Mouse (Mus musculus) liver, embryonic 14.5 days (tissue): ENCODE measurements at regions not wholly inside any gene's neighbourhood (a gene's known extent, or its start where the extent isn't known, plus 50 kb on each side); places are given as distances from the start of the nearest gene placed in this dataset.

Source experiments
- ATAC-seq: fragments of 200-750 bp; cut with Nextera tagmentation; 2 replicates; pipeline ENCODE4 v1.8.0; 2017; ENCODE audit warnings: moderate number of reproducible peaks, mild to moderate bottlenecking, moderate library complexity; ENCODE audit not compliant: insufficient read depth
- DNase-seq, 3 experiments: peaks; one replicate each; pipeline ENCODE4 v3.0.0-alpha.2; 2012 to 2013; ENCODE audit warnings: low read depth in 3 of 3, low spot score in 3 of 3
- H3K27ac ChIP-seq: fragments of 300-500 bp; sonication (generic); 2 replicates; pipeline ENCODE4 v1.5.1; 2014; ENCODE audit warnings: moderate library complexity, mild to moderate bottlenecking, control low read depth, inconsistent platforms
- H3K27me3 ChIP-seq: fragments of 300-500 bp; sonication (generic); 2 replicates; pipeline ENCODE4 v1.6.1; 2014; ENCODE audit warnings: mild to moderate bottlenecking, low read length, moderate library complexity; ENCODE audit not compliant: control insufficient read depth, insufficient read depth
- H3K36me3 ChIP-seq: fragments of 300-500 bp; sonication (generic); replicated peaks from 2 replicates; pipeline ENCODE4 v1.6.1; 2014; ENCODE audit warnings: low read depth; ENCODE audit not compliant: control insufficient read depth, insufficient read depth
- H3K4me1 ChIP-seq, 2 experiments: fragments of 200-500 bp in 1 of 2; fragments of 300-500 bp in 1 of 2; sonication (generic) in 1 of 2; replicated peaks; 2 replicates each; pipeline ENCODE4 v1.6.1; 2012 to 2014; ENCODE audit warnings: antibody characterized with exemption in 1 of 2, inconsistent platforms in 1 of 2, low read length in 1 of 2; ENCODE audit not compliant: control insufficient read depth in 2 of 2, insufficient read depth in 2 of 2
- H3K4me2 ChIP-seq: fragments of 300-500 bp; sonication (generic); 2 replicates; pipeline ENCODE4 v1.6.1; 2014; ENCODE audit warnings: low read depth, mild to moderate bottlenecking, control low read depth, moderate library complexity
- H3K4me3 ChIP-seq, 2 experiments: fragments of 200-500 bp in 1 of 2; fragments of 300-500 bp in 1 of 2; sonication (generic) in 1 of 2; 2 replicates each; pipeline ENCODE4 v1.5.1; 2012 to 2014; ENCODE audit warnings: low read depth in 2 of 2, low read length in 2 of 2, mild to moderate bottlenecking in 2 of 2, control low read depth in 1 of 2, inconsistent platforms in 1 of 2, moderate library complexity in 1 of 2; ENCODE audit not compliant: insufficient read depth in 1 of 2
- H3K9ac ChIP-seq: fragments of 300-500 bp; sonication (generic); replicated peaks from 2 replicates; pipeline ENCODE4 v1.6.1; 2014; ENCODE audit warnings: mild to moderate bottlenecking, control low read depth, moderate library complexity
- H3K9me3 ChIP-seq: fragments of 300-500 bp; sonication (generic); 2 replicates; pipeline ENCODE4 v1.6.1; 2016; ENCODE audit warnings: low read length, mixed read lengths; ENCODE audit not compliant: control insufficient read depth
- CTCF ChIP-seq: IDR thresholded peaks from 2 replicates; pipeline ENCODE4 v1.5.1; 2016; ENCODE audit warnings: antibody characterized with exemption, low read depth, control low read depth
- EP300 ChIP-seq: IDR thresholded peaks from 2 replicates; pipeline ENCODE4 v1.6.1; 2016; ENCODE audit warnings: antibody characterized with exemption, low read depth
- WGBS: fragments of 180-500 bp; shearing (Covaris S2); extraction: QIAGEN DNeasy Blood & Tissue Kit; methylation state at CpG from one replicate; pipeline ENCODE4 v1.1.7; 2014; ENCODE audit not compliant: insufficient replicate concordance; 5-methylcytosine and 5-hydroxymethylcytosine counted together

DNA sequence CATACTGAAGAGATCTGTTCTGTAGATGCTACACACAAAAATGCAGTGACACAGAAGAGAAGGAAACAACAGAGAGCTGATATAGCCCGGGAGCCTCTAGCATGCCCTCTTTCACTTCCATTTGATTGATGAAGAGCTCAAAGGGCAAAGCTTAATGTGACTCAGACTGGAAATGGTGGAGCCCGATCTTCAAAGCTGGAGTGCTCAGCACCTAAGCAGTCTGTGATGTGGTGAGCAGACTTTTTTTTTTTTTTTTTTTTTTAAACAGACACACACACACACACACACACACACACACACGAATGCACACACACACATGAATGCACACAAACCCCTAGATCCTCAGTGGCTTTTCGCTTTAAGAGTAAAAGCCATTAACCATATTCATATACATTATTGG is 102.6 kb downstream of the 4933412E24Rik start:
- Histone ChIP-seq H3K27ac (no peak overlapping the region), H3K36me3 (no peaks in the 10 kb centered on the region), H3K9ac (no peak overlapping the region), H3K9me3 (no peaks in the 10 kb centered on the region), H3K4me3 (no peak overlapping the region), H3K4me1 (no peaks in the 10 kb centered on the region), H3K27me3 (no peaks in the 10 kb centered on the region), H3K4me2 (no peak overlapping the region)
- 36% methylated on average over 4 of the region's 4 CpGs for WGBS
- ATAC-seq (no peak), DNase-seq (no peak)
- no peak for TF ChIP-seq EP300
- no peak for TF ChIP-seq CTCF

DNA sequence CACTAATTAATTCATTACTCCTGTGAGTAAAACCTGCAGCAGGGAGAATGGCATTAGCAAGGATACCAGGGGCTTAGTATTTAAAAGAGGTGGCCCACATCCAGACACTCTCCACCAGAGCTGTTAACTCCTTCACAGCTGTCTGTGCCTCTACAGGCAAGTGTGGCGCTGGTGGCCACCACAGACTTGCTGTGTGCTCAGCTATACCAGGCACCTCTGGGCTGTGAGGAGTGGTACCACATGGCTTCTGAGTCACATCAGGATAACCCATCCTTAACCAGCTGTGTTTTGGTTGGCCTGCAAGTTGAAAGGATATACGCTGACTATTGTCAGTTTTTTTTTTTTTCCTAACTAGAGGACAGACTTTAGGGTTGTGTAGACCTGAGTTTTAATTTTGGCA is 108.1 kb downstream of the 4933412E24Rik start:
- no peaks in the 10 kb centered on the region for H3K9me3 ChIP-seq
- no peak overlapping the region for H3K4me3 ChIP-seq
- H3K9ac ChIP-seq, result no peak overlapping the region
- H3K36me3 ChIP-seq, result no peaks in the 10 kb centered on the region
- ATAC-seq (no peak), DNase-seq (no peak)
- 47% methylated on average over 2 of the region's 2 CpGs for WGBS
- H3K27me3 ChIP-seq, result no peaks in the 10 kb centered on the region
- no peak overlapping the region for H3K4me2 ChIP-seq
- H3K27ac ChIP-seq, result no peak overlapping the region
- no peak for TF ChIP-seq CTCF
- TF ChIP-seq EP300, result no peak
- H3K4me1 ChIP-seq, result no peaks in the 10 kb centered on the region

DNA sequence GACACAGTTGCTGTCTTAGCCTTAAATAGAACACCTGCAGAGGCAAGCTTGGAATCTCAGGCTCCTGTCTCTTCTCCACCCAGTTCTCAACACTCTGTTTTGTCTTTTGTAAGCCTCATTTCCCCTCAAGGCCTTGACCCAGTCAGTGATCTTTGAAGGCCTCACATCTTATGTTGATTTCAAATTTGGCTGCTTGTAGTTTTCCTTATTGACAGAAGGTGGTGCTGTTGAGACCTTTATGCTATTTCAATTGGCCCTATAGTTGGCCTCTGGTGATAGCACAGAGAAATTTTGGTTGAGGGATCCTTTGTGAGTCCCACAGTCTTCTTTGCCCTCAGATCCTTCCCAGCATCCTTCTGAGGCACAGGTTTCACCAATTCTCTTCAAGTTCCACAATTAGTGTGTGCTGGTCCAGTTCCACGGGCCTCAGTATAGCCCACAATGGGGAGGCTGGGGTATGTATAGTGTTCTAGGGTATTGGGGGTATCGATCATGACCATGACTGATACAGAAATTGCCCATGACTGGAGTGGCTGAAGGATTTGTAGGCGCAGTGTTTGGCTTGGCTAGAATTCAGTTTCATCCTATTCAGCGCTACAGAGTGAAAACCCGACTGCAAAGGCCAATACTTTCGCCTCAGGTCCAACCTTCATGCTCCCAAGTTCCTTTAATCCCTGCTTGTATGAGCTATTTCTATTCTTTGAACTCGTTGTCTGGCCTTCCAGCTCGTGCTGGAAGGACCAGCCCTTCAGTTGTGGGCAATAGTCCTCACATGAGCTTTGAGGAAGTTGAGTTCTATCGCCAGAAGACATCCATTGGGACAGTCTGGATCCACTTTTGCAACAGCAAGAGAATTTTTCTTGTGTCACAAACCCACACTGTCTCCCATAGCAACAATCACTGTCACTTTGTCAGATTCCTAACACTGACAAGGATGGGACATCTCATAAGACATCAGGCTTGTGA is 110.3 kb downstream of the 4933412E24Rik start:
- 59% methylated on average over 9 of the region's 9 CpGs for WGBS
- TF ChIP-seq CTCF, result peak; percentile 35; the same call in 1 of the 2 replicates
- TF ChIP-seq EP300, result no peak
- no peaks in the 10 kb centered on the region for H3K36me3 ChIP-seq
- H3K4me2 ChIP-seq, result no peak overlapping the region
- no peak overlapping the region for H3K4me3 ChIP-seq
- no peak overlapping the region for H3K27ac ChIP-seq
- DNase-seq, result no peak
- H3K9me3 ChIP-seq, result no peaks in the 10 kb centered on the region
- H3K4me1 ChIP-seq, result no peaks in the 10 kb centered on the region
- ATAC-seq, result no peak
- no peaks in the 10 kb centered on the region for H3K27me3 ChIP-seq
- no peak overlapping the region for H3K9ac ChIP-seq

DNA sequence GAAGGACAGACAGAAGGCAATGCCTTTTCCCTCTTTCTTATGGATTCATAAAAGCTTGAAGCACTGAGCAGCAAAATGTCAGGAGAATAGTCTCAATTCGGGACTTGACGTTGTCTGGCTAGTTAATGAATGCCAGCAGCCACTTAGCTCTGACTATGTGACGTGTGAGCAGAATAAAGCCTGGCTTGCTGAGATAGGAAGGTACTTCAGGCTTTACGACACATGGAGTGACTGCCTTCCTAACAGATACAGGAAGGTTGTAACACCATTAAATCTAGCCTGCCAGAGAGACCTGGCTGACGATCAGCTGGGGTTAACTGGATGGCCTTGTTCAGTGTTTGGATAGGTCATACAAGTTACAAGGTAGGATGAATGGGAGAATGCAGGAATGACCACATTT is 111.7 kb downstream of the 4933412E24Rik start:
- ATAC-seq (no peak), DNase-seq (no peak)
- no peak overlapping the region for H3K27ac ChIP-seq
- H3K4me3 ChIP-seq, result no peak overlapping the region
- no peak for TF ChIP-seq EP300
- no peak for TF ChIP-seq CTCF
- no peaks in the 10 kb centered on the region for H3K36me3 ChIP-seq
- H3K9me3 ChIP-seq, result no peaks in the 10 kb centered on the region
- H3K9ac ChIP-seq, result no peak overlapping the region
- H3K27me3 ChIP-seq, result no peaks in the 10 kb centered on the region
- WGBS, result 41% methylated on average over 5 of the region's 5 CpGs
- no peaks in the 10 kb centered on the region for H3K4me1 ChIP-seq
- no peak overlapping the region for H3K4me2 ChIP-seq

DNA sequence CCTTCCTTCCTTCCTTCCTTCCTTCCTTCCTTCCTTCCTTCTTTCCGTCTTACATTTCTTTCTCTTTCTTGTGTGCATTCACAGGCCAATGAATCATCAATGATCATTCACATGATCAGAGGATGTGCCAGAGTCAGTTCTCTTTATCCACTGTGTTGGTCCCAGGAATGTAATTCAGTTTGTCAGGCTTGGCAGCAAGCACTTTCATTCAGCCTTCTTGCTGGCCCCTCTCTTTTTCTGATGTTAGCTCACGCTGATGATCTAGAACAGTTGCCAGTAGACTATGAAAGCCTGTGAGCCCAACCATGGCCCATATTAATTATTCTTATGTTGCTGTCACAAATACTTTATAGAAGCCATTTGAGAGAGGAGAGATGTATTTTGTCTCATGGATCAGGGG is 127.4 kb downstream of the 4933412E24Rik start:
- DNase-seq (no peak), ATAC-seq (no peak)

More for the DNA sequence above, 127.4 kb downstream of the 4933412E24Rik start:
- Histone ChIP-seq H3K27me3 (no peaks in the 10 kb centered on the region), H3K9ac (no peak overlapping the region), H3K27ac (no peak overlapping the region), H3K4me1 (no peaks in the 10 kb centered on the region), H3K4me3 (no peak overlapping the region), H3K36me3 (no peaks in the 10 kb centered on the region), H3K4me2 (no peak overlapping the region), H3K9me3 (no peaks in the 10 kb centered on the region)
- 74% methylated on average over 2 of the region's 2 CpGs for WGBS
- TF ChIP-seq EP300, result no peak
- no peak for TF ChIP-seq CTCF
